Mouse (Mus musculus): ENCODE results near the gene Dnajc8.
A peak's percentile ranks its signal among the peaks of the same experiment; 100 is the strongest.
"Not testable (repeated sequence)": the region's sequence is repeated elsewhere in the genome, so short reads cannot be mapped to it uniquely, and the experiment has no call there.

Dnajc8 gene

DNA sequence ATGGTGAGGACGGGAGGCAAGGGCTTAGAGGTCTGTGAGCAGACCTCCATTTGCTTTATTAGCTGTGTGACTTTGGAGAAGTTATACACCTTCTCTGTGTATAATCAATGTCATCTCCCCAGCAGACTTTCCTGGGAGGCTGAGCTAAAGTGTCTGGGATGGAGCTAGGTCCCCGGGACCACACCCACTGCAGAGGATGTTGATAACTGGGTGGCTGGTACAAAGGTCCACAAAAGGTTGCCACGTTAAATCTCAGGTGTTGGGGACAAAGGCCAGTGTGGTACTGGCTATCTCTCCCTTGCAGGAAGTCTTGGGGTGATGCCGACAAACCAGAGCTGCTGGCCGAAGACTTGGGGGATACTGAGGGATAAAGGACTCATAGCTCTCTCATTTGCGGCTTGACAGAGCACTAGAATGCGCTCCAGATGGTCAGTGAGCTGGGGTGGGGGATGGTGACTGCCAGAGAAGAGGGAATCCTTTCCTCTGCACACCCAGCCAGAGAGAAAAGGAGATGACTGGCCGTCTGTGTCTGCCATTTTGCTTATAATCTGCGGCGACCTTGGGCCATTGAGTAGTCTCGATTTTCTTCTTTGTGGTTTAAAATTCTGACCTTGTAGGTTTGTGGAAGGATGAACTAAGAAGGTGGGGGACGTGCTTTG lies 29.9 kb downstream of the Dnajc8 start:
- DNase-seq (ENCODE audit: low read depth, low spot score), result no peak

DNA sequence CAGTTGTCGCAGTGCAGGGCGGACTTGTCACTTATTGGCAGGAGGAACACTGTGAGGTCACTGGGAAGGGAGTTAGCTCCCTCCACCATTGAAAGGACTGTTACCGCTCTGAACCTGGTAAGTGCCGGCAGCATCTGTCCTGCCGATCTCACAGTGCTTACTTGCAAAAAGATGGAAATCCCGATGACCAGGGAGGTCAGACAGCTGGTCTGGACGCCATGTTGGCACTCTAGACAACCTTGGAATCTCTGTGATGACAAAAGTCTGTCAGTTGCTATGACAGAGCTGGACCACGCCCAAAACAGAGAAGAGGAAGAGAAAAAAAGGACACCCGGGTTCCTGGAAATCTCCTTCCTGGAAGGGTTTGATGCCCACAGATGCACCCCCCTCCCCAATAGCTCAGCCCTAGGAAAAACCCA lies 32.0 kb downstream of the Dnajc8 start:
- DNase-seq (ENCODE audit: low read depth, low spot score), result no peak

DNA sequence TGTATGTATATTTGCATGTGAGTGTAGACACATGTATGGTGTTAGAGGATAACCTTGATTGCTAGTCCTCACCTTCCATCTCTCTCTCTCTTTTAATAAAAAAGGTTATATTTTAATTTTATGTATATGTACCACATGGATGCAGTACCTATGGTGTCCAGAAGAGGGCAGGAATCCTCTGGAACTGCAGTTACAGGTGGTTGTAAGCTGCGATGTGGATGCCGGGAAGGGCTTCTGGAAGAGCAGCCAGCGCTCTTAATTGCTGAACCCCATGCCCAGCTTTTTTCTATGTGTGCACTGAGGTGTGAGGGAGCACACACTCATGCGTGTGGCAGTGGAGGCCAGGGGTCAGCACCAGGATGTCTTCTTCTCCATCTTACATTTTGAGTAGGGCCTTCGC lies 33.8 kb downstream of the Dnajc8 start:
- DNase-seq (ENCODE audit: low read depth, low spot score), result no peak

DNA sequence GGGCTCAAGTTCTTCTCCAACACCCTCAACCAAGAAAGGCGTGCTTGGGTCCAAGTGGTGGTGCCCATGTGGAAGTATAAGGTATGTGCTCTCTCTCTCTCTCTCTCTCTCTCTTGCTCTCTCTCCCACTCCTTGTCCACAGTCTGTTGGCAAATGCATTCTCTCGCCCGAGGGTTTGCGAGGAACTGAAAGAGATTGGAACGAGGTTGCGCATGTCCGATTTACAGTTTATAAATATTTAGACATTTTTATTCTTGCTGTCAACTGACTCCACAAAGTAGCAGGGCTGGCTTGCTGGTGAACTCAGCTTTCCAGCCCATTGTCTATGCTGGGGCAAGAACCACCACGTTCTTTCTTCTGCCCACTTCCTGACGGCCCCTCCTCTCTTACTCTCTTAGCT lies 35.8 kb downstream of the Dnajc8 start:
- no peak for DNase-seq (ENCODE audit: low read depth, low spot score)

DNA sequence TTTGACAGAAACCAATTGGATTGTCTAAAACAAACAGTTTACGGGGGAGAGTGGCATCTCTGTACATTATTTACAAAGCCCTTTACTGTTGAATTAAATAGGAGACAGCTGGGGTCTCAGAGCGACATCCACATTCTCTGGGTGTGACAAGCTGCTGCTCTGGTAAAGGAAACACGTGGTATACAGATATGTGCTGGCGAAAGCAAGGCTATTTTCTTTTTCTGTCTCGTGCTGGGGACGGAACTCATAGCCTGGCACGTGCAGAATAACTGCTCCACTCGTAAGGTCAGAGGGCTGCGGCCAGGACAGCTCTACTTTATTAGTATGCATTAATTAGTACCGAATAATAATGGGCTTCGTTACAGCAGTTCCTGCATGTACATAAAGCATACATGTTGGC lies 38.0 kb downstream of the Dnajc8 start:
- DNase-seq (ENCODE audit: low read depth, low spot score), result no peak

DNA sequence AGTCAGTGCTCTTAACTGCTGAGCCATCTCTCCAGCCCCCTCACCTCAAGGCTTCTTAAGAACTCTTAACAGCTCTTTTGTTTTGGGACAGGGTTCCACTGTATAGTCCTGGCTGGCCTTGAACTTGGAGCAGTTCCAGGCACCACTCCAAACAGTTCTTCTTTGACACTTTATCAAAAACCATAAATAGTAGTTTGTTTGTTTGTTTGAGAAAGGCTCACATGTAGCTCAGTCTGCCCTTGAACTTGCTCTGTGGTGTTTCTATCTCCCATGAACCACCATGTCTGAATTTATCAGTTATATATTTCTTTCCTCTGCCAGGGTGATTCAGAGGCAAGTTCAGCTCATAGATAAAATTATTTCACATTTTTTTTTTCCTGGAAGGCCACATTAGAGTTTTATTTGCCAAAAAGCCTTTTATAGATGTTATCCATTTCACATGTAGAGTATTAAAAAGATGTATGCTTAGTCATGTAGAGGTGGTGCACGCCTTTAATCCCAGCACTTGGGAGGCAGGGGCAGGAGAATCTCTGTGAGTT lies 39.5 kb downstream of the Dnajc8 start:
- DNase-seq (ENCODE audit: low read depth, low spot score), result no peak

DNA sequence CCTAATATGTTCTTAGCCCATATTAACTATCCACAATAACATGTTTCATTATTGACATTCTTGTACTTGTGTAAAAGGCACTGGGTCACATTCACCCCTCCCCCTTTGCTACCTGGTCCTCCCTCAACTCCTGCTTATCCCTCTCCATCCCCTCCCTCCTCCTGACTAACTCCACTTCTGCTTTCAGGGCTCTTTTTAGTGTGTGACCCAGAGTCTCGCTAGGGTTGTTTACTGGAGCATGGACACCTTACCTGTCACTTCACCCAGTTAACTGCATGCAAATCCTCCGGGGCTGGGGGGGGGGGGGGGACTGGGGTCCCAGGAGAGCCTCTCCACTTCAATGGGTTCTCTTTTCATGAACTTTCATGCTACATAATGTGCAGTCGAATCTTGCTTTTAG lies 48.4 kb downstream of the Dnajc8 start:
- no peak for DNase-seq (ENCODE audit: low read depth, low spot score)

DNA sequence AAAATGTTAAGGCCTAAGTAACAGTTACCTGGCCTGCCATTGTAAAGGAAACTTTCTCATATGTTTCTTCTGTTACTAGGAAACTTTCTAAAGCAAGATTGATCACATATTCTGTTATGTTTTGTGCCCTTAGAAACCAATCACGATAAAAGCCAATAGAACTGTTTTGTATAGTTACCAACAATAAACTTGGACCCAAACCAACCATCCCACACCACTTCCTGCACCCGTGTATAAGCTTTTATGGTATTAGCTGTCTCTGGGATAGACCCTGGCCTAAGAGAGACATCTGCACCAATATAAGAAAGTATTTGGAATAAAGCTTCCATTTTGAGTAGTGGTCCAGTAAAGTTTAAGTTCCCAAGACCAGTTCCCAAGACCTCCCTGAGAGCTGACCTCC lies 49.6 kb downstream of the Dnajc8 start:
- DNase-seq (ENCODE audit: low read depth, low spot score), result peak; percentile 20

DNA sequence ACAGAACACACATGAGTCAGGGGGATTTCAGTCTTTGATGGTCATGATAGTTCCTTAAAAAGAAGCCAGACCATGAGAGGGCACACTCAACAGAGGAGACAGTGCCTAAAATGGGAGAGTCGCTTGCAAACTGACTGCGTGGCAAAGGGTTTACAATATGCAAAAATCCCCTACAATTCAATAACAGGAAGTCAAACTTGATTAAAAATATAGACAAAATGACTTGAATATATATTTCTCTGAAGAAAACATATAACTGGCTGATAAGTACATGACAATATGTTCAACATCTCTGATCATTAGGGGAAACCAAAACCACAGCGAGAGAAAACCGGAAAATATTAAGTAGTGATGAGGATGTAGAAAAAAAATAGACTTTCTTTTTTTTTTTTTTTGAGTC lies 50.9 kb downstream of the Dnajc8 start:
- DNase-seq (ENCODE audit: low read depth, low spot score), result peak; percentile 10

DNA sequence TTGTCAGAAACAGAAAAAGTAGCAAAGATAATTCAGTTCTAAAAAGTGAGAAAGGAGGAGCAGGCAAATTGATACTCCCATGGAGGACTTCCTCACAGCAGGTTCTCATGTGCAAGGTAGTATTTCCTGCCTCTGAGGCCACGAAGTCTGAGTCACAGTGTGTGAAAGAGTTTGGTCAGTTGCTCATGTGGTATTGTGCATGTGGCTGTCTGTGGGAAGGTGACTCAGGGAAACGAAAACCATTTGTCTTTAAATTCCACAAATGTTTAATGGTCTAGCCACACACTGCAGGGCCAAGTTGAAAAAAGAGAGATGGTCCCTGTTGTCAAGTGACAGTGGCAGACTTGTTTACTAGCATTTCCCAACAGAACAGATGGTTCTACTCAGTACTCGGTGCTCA lies 53.2 kb downstream of the Dnajc8 start:
- peak; percentile 23 for DNase-seq (ENCODE audit: low read depth, low spot score)

DNA sequence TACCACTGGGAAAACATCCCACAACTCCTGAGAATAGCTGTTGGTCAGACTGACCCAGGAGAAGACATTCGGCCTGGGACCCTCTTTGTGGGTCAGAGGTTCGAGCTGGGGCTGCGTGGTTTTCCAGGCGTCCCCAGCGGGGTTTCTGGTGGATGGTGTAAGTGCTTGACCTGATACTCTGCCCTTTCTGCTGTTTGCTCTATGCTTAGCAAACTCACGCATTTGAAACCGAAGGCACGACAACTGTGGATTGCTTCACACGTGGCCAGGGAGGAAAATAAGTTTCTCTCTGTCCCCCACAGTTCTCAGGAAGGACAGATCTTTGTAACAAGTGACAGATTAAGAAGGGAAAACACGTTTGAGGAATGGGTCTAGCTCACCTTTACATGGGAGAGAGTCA lies 55.3 kb downstream of the Dnajc8 start:
- no peak for DNase-seq (ENCODE audit: low read depth, low spot score)

DNA sequence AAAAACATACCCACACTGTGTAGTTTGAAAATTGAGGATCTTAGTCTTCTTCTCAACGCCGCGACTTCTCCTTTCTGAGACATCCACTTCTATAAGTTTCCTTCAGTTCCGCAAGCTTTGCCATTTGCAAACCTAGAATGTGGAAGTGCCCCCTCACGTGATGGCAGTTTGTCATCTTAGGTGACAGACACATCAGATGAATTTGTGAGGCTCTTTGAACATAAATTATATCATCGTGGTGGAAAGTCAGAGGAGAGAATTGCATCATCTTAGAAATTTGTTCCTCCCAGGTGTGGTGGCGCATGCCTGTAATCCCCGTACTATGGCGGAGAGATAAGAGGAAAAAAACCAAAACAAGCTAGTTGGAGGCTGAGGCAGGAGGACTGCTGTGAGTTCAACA lies 57.6 kb downstream of the Dnajc8 start:
- DNase-seq (ENCODE audit: low read depth, low spot score), result no peak

DNA sequence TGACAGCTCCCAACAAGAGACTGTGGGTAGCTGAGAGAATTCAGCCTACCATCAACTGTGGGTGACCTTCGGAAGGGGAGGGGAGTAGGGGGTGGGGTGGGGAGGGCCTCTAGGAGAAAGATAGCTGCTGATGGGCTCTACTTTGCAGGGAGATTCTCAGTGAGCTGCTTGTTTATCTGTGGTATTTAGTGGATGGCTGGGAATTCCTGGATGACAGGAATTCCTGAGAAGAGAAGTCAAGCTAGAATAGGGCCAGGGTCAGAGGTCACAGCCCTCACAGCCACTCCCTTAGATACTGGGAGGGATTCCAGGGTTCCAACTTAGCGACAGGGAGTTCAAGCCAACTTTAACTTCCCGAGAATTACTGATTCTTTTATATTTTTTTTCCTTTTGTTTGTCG lies 58.8 kb downstream of the Dnajc8 start:
- DNase-seq (ENCODE audit: low read depth, low spot score), result no peak

DNA sequence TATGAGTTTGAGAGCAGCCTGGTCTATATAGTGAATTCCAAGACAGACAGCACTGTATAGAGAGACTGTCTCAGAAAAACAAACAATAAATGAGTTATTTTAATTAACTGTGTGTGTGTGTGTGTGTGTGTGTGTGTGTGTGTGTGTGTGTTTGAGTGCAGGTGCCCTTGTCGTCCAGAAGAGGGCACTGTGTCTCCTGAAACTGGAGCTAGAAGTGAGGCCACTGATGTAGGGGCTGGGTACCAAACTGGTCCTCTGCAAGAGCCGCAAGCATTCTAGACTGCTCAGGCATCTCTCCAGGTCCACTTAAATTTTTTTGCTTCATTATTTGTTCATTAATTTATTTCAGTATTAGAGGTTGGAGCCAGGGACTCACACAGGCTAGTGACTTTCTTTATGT lies 63.5 kb downstream of the Dnajc8 start:
- DNase-seq (ENCODE audit: low read depth, low spot score), result no peak

DNA sequence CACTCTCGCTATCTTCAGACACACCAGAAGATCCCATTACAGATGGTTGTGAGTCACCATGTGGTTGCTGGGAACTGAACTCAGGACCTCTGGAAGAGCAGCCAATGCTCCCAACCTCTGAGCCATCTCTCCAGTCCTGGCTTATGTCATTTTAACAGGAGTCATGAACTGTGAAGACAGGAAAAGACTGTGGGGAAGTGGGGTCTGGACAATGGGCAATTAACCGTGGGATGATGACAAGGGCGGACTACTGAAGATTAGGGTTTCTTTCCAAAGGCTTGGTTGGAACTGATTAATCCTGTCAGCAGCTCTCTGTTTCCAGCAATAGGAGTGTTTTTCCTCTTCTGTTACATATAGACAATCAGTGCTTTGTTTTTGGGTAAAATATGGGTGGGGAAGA lies 64.4 kb downstream of the Dnajc8 start:
- DNase-seq (ENCODE audit: low read depth, low spot score), result no peak

DNA sequence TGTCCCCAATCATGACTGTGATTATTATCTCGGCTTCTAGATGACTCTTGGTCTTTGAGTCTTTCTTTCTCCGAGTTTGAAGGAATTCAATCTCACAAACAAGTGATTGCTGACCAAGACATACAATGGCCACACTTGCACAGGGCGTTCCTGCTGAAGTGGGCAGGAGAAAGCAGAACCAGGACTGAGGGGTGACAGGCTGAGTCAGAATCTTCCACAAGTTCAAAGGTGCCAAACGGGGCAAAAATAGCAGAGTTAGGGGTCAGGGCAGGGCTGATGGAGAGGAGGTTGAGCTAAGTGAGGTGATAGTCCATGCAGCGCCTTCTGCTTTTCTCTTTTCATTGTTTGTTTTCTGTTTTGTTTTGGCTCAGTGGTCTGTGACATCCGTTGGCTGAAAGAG lies 65.1 kb downstream of the Dnajc8 start:
- DNase-seq (ENCODE audit: low read depth, low spot score), result no peak

DNA sequence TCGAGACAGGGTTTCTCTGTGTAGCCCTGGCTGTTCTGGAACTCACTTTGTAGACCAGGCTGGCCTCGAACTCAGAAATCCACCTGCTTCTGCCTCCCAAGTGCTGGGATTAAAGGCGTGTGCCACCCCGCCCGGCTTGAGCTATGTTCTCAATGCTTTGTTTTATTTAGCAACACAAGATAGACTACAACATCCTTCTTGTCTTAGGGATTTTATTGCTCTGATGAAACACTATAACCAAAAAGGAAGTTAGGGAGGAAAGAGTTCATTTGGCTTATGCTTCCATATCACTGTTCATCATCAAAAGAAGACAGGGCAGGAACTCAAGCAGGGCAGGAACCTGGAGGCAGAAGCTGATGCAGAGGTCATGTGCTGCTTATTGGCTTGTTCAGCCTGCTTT lies 65.9 kb downstream of the Dnajc8 start:
- not testable (repeated sequence) for DNase-seq (ENCODE audit: low read depth, low spot score)
